Mouse (Mus musculus): ENCODE measurements around the gene Eif6. TPM values are rescaled to one million over a fixed set of nuclear protein-coding genes. Genes with fewer than 3 reads are reported as not detected.
A peak's percentile ranks its signal among the peaks of the same experiment; 100 is the strongest.

Gene Eif6
- 132 and 134 TPM in 2 replicates for polyA plus RNA-seq (2014; fragmentation: Nextera tagmentation; extraction: Ambion mirVana)

DNA sequence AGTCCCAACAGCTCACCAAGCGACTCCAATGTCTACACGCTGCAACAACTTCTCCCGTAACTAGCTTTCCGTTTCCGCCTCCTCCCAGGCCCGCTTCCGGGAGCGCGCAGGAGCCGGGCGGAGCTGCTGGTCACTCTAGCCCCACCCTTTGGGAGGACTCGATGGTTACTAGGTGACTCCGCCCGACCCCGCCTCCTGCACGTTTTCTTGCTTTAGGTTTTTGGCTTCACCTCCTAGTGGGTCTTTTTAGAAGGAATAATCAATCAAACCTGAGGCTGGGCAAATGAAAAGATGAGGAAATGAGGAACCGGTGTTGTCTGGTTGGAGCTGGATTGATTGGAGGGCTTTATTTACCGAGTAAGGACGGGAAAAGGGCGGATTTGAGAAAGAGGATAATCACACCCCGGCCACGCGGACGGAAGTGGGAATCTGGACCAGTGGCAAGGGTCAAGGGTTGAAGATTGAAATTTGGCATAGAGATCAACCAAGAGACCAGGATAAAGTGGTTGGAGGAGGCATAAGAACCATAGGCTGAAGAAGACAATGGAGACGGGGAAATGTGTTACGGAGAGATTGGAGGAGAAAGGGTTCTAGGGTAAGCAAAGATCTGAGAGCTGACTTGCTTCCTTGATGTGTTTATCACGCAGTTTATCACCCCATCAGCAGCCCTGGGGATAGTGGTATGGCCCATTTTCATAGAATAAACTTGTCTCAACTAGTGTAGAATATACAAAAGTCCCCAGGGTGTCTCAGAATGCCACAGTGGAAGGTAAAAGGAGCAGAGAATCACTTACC lies at the start of gene Eif6:
Eif6 (minus strand) TSS at position 296 of the 795 bp plus-strand sequence.
- WGBS = 2% methylated on average over 27 of the region's 27 CpGs
- peak within 1 kb of the TSS; percentile 87 for H3K27ac ChIP-seq
- DNase-seq (ENCODE audit: low spot score) (peak; percentile 91), ATAC-seq (ENCODE audit: low FRiP score) (peak; percentile 92)
- H3K4me2 ChIP-seq (replicated peaks) = peak within 1 kb of the TSS; percentile 86
- H3K4me1 ChIP-seq (replicated peaks; ENCODE audit: control insufficient read depth, insufficient read depth, low read length) = peaks cover 14% of the 10 kb centered on the region
- H3K9me3 ChIP-seq (ENCODE audit: control insufficient read depth, low read length) = no peaks in the 10 kb centered on the region
- no peaks in the 10 kb centered on the region for H3K27me3 ChIP-seq (ENCODE audit: control insufficient read depth, insufficient read depth, low read length)
- H3K9ac ChIP-seq = peak within 1 kb of the TSS; percentile 64
- peak within 1 kb of the TSS; percentile 76 for H3K4me3 ChIP-seq (replicated peaks; ENCODE audit: low read length)
- peaks cover 24% of the 10 kb centered on the region for H3K36me3 ChIP-seq (replicated peaks; ENCODE audit: control insufficient read depth, insufficient read depth)

DNA sequence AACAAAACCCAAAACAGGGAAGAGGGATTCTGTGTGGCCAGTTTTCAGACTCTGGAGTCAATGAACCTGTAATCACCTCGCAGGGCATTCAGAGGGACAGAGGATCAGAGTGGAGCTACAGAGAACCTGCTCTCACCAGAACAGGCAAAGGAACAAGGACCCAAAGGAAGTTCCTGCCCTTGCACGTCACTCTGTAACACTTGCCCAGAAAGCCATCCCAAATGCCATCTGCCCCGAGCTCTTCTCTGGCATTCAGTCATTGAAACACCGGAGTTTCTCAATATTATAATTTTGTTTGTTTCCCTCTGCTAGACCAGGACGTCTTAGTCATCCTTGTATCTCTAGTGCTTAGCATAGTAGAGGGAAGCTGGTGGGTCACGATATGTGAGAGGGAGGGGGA lies 46.9 kb upstream of the Eif6 start:
- Histone ChIP-seq H3K4me3 (replicated peaks; ENCODE audit: low read length) (no peak overlapping the region), H3K4me2 (replicated peaks) (no peak overlapping the region), H3K27me3 (ENCODE audit: control insufficient read depth, insufficient read depth, low read length) (no peaks in the 10 kb centered on the region), H3K9me3 (ENCODE audit: control insufficient read depth, low read length) (no peaks in the 10 kb centered on the region), H3K4me1 (replicated peaks; ENCODE audit: control insufficient read depth, insufficient read depth, low read length) (peaks cover 19% of the 10 kb centered on the region), H3K36me3 (replicated peaks; ENCODE audit: control insufficient read depth, insufficient read depth) (peaks cover 24% of the 10 kb centered on the region; the same call in 1 of the 2 replicates), H3K27ac (peak overlapping the region; percentile 67; the same call in 1 of the 2 replicates), H3K9ac (no peak overlapping the region)
- DNase-seq (ENCODE audit: low spot score) (no peak), ATAC-seq (ENCODE audit: low FRiP score) (no peak)
- 81% methylated on average over 6 of the region's 6 CpGs for WGBS

- no peak overlapping the region for H3K4me3 ChIP-seq (replicated peaks; ENCODE audit: low read length)
- no peak for ATAC-seq (ENCODE audit: low FRiP score)
- peaks cover 28% of the 10 kb centered on the region; the same call in 1 of the 2 replicates for H3K36me3 ChIP-seq (replicated peaks; ENCODE audit: control insufficient read depth, insufficient read depth)
- no peak for DNase-seq (ENCODE audit: low spot score)
- no peak overlapping the region for H3K9ac ChIP-seq
- H3K4me1 ChIP-seq (replicated peaks; ENCODE audit: control insufficient read depth, insufficient read depth, low read length) = peaks cover 19% of the 10 kb centered on the region
- H3K9me3 ChIP-seq (ENCODE audit: control insufficient read depth, low read length) = no peaks in the 10 kb centered on the region
- 53% methylated on average over 10 of the region's 10 CpGs for WGBS
- no peak overlapping the region for H3K4me2 ChIP-seq (replicated peaks)
- H3K27ac ChIP-seq = peak overlapping the region; percentile 67
- no peaks in the 10 kb centered on the region for H3K27me3 ChIP-seq (ENCODE audit: control insufficient read depth, insufficient read depth, low read length)
Observed at GRCm38 (mm10) chr2:155872930-155873507, 46.3 kb upstream of the Eif6 start.

DNA sequence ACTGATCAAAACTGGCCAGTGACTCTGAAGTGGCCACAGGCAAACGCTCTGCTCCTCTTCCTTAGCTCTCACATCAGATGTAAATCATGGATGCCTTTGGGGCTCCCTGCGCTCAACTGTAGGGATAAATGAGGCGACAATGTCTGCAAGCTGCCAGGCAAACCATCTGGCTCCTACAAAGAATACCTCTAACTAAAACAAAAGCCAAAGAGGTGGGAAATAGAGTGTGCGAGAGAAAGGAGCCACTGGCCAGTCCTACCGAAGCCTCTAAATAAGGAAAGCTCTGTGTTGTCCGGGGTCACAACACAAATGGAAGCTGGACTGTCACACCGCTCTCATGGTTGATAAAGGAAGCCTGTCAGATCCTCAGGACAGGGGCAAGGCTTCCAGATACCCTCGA lies 45.8 kb upstream of the Eif6 start:
- H3K36me3 ChIP-seq (replicated peaks; ENCODE audit: control insufficient read depth, insufficient read depth) = peaks cover 33% of the 10 kb centered on the region; the same call in 1 of the 2 replicates
- ATAC-seq (ENCODE audit: low FRiP score) (no peak), DNase-seq (ENCODE audit: low spot score) (no peak)
- 50% methylated on average over 8 of the region's 8 CpGs for WGBS
- H3K27ac ChIP-seq = peak overlapping the region; percentile 67
- no peak overlapping the region for H3K9ac ChIP-seq
- no peak overlapping the region for H3K4me2 ChIP-seq (replicated peaks)
- peaks cover 19% of the 10 kb centered on the region for H3K4me1 ChIP-seq (replicated peaks; ENCODE audit: control insufficient read depth, insufficient read depth, low read length)
- no peaks in the 10 kb centered on the region for H3K27me3 ChIP-seq (ENCODE audit: control insufficient read depth, insufficient read depth, low read length)
- H3K9me3 ChIP-seq (ENCODE audit: control insufficient read depth, low read length) = no peaks in the 10 kb centered on the region
- no peak overlapping the region for H3K4me3 ChIP-seq (replicated peaks; ENCODE audit: low read length)

DNA sequence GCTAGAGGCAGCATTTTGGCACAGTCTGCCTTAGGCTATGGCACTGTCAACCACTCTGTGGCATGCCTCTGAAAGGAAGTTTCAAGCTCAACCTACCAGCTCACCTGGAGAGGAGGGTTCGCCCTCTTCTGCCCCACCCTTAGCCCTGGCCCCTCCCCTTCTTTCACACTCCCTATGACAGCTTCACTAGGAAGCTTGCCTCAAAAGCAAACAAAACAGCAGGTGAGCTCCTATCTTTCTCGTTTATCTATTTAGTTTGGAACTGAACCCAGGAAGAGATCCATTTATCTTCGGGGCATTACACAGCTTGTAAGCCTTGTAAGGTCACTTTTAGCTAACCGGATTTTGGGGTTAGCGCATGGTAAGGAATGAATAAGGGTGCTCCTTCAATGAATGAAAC lies 43.0 kb upstream of the Eif6 start:
- H3K9ac ChIP-seq = no peak overlapping the region
- peaks cover 19% of the 10 kb centered on the region for H3K4me1 ChIP-seq (replicated peaks; ENCODE audit: control insufficient read depth, insufficient read depth, low read length)
- ATAC-seq (ENCODE audit: low FRiP score) = no peak
- no peaks in the 10 kb centered on the region for H3K9me3 ChIP-seq (ENCODE audit: control insufficient read depth, low read length)
- H3K4me2 ChIP-seq (replicated peaks) = no peak overlapping the region
- H3K4me3 ChIP-seq (replicated peaks; ENCODE audit: low read length) = no peak overlapping the region
- peaks cover 17% of the 10 kb centered on the region; the same call in 1 of the 2 replicates for H3K36me3 ChIP-seq (replicated peaks; ENCODE audit: control insufficient read depth, insufficient read depth)
- WGBS = 85% methylated on average over 5 of the region's 5 CpGs
- no peaks in the 10 kb centered on the region for H3K27me3 ChIP-seq (ENCODE audit: control insufficient read depth, insufficient read depth, low read length)
- no peak overlapping the region for H3K27ac ChIP-seq
- DNase-seq (ENCODE audit: low spot score) = no peak

- ATAC-seq (ENCODE audit: low FRiP score) = no peak
- peaks cover 21% of the 10 kb centered on the region for H3K4me1 ChIP-seq (replicated peaks; ENCODE audit: control insufficient read depth, insufficient read depth, low read length)
- WGBS = 99% methylated on average over 8 of the region's 8 CpGs
Observed at GRCm38 (mm10) chr2:155868320-155868719, 41.6 kb upstream of the Eif6 start.

GRCm38 (mm10) chr2:155863301-155863867 lies 36.7 kb upstream of the Eif6 start:
- Histone ChIP-seq H3K4me2 (replicated peaks) (peak overlapping the region; percentile 42), H3K4me1 (replicated peaks; ENCODE audit: control insufficient read depth, insufficient read depth, low read length) (peaks cover 6% of the 10 kb centered on the region), H3K36me3 (replicated peaks; ENCODE audit: control insufficient read depth, insufficient read depth) (peaks cover 7% of the 10 kb centered on the region; the same call in 1 of the 2 replicates), H3K9me3 (ENCODE audit: control insufficient read depth, low read length) (no peaks in the 10 kb centered on the region), H3K27ac (peak overlapping the region; percentile 71), H3K4me3 (replicated peaks; ENCODE audit: low read length) (no peak overlapping the region), H3K9ac (no peak overlapping the region; the same call in 1 of the 2 replicates), H3K27me3 (ENCODE audit: control insufficient read depth, insufficient read depth, low read length) (no peaks in the 10 kb centered on the region)
- no peak for DNase-seq (ENCODE audit: low spot score)
- peak; percentile 69 for ATAC-seq (ENCODE audit: low FRiP score)
- 34% methylated on average over 11 of the region's 11 CpGs for WGBS

More at GRCm38 (mm10) chr2:155868320-155868719, 41.6 kb upstream of the Eif6 start:
- no peak overlapping the region for H3K4me3 ChIP-seq (replicated peaks; ENCODE audit: low read length)
- H3K4me2 ChIP-seq (replicated peaks) = no peak overlapping the region
- no peak overlapping the region for H3K27ac ChIP-seq
- no peak for DNase-seq (ENCODE audit: low spot score)
- H3K9me3 ChIP-seq (ENCODE audit: control insufficient read depth, low read length) = no peaks in the 10 kb centered on the region
- no peak overlapping the region for H3K9ac ChIP-seq
- H3K27me3 ChIP-seq (ENCODE audit: control insufficient read depth, insufficient read depth, low read length) = no peaks in the 10 kb centered on the region
- peaks cover 17% of the 10 kb centered on the region; the same call in 1 of the 2 replicates for H3K36me3 ChIP-seq (replicated peaks; ENCODE audit: control insufficient read depth, insufficient read depth)

- WGBS = 51% methylated on average over 13 of the region's 13 CpGs
- Histone ChIP-seq H3K4me3 (replicated peaks; ENCODE audit: low read length) (no peak overlapping the region), H3K27ac (peak overlapping the region; percentile 76)
Observed at GRCm38 (mm10) chr2:155862573-155863300, 36.0 kb upstream of the Eif6 start.

More at GRCm38 (mm10) chr2:155862573-155863300, 36.0 kb upstream of the Eif6 start:
- Histone ChIP-seq H3K4me2 (replicated peaks) (peak overlapping the region; percentile 42), H3K9me3 (ENCODE audit: control insufficient read depth, low read length) (no peaks in the 10 kb centered on the region), H3K27me3 (ENCODE audit: control insufficient read depth, insufficient read depth, low read length) (no peaks in the 10 kb centered on the region), H3K4me1 (replicated peaks; ENCODE audit: control insufficient read depth, insufficient read depth, low read length) (peaks cover 6% of the 10 kb centered on the region), H3K9ac (peak overlapping the region; percentile 16; the same call in 1 of the 2 replicates), H3K36me3 (replicated peaks; ENCODE audit: control insufficient read depth, insufficient read depth) (peaks cover 7% of the 10 kb centered on the region)
- peak; percentile 69 for DNase-seq (ENCODE audit: low spot score)
- ATAC-seq (ENCODE audit: low FRiP score) = peak; percentile 95
